Mouse (Mus musculus) midbrain, embryonic 12.5 days (tissue): ENCODE results near the gene Ttc19. TPM values are rescaled to one million over a fixed set of nuclear protein-coding genes. Genes with fewer than 3 reads are reported as not detected.

Source experiments
- ATAC-seq: fragments of 200-750 bp; cut with Nextera tagmentation; 2 replicates; pipeline ENCODE4 v1.8.0; 2017; ENCODE audit warnings: low read depth, moderate TSS enrichment, moderate library complexity; ENCODE audit not compliant: low FRiP score
- H3K27ac ChIP-seq: fragments of 300-500 bp; sonication (generic); replicated peaks from 2 replicates; pipeline ENCODE4 v1.5.1; 2016; ENCODE audit warnings: mild to moderate bottlenecking
- H3K27me3 ChIP-seq: fragments of 300-500 bp; sonication (generic); 2 replicates; pipeline ENCODE4 v1.6.1; 2016; ENCODE audit warnings: mild to moderate bottlenecking
- H3K36me3 ChIP-seq: fragments of 300-500 bp; sonication (generic); 2 replicates; pipeline ENCODE4 v1.6.1; 2016
- H3K4me1 ChIP-seq: fragments of 300-500 bp; sonication (generic); 2 replicates; pipeline ENCODE4 v1.6.1; 2016
- H3K4me2 ChIP-seq: fragments of 300-500 bp; sonication (generic); replicated peaks from 2 replicates; pipeline ENCODE4 v1.6.1; 2016; ENCODE audit warnings: mild to moderate bottlenecking, moderate library complexity
- H3K4me3 ChIP-seq: fragments of 300-500 bp; sonication (generic); 2 replicates; pipeline ENCODE4 v1.5.1; 2016; ENCODE audit warnings: mild to moderate bottlenecking
- H3K9ac ChIP-seq: fragments of 300-500 bp; sonication (generic); replicated peaks from 2 replicates; pipeline ENCODE4 v1.6.1; 2016; ENCODE audit warnings: mild to moderate bottlenecking, moderate library complexity
- H3K9me3 ChIP-seq: fragments of 300-500 bp; sonication (generic); 2 replicates; pipeline ENCODE4 v1.6.1; 2016; ENCODE audit warnings: mild to moderate bottlenecking
- WGBS: fragments of 180-500 bp; shearing (Covaris S2); methylation state at CpG from one replicate; pipeline ENCODE4 v1.1.7; 2016; 5-methylcytosine and 5-hydroxymethylcytosine counted together
- polyA plus RNA-seq: library from polyadenylated mRNA; unstranded; fragments of >200 nt; fragmentation: Nextera tagmentation; extraction: Ambion mirVana; gene quantifications from 2 replicates; pipeline ENCODE4 v1.2.1, GENCODE M21; 2016

The Ttc19 gene
- polyA plus RNA-seq, 1 experiment from 2014 or later: 31.3 TPM

- no peaks in the 10 kb centered on the region for H3K27me3 ChIP-seq
- no peaks in the 10 kb centered on the region for H3K4me1 ChIP-seq
- no peak overlapping the region for H3K27ac ChIP-seq
- H3K4me2 ChIP-seq: no peak overlapping the region
- 100% methylated on average over 1 of the region's 1 CpGs for WGBS
- no peak overlapping the region for H3K9ac ChIP-seq
- no peaks in the 10 kb centered on the region for H3K9me3 ChIP-seq
- ATAC-seq: no peak
- H3K36me3 ChIP-seq: peaks cover 53% of the 10 kb centered on the region
- no peak overlapping the region for H3K4me3 ChIP-seq
Measured at GRCm38 (mm10) chr11:62287700-62288099, 6.4 kb downstream of the Ttc19 start.

DNA sequence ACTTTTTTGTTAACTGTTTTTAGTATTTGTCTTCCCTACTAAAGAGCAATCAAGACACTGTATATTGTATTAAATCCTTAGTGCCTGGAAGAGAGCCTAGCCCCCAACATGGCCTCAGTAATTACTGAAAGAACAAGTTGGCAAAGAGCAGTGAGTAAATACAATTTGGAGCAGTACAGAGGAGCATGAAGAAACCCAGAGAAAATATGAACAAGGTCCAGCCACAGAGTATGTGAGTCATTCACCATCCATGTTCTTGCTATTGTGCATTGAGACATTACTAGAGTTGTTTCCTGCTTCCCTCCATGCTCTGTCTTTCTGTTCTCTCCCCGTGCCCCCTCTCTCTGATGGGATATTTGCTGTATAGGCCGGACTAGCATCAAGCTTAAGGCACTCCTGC is 12.8 kb downstream of the Ttc19 start:
- no peaks in the 10 kb centered on the region for H3K27me3 ChIP-seq
- peaks cover 24% of the 10 kb centered on the region for H3K36me3 ChIP-seq
- no peak for ATAC-seq
- 80% methylated on average over 2 of the region's 2 CpGs for WGBS
- H3K4me3 ChIP-seq: no peak overlapping the region
- H3K27ac ChIP-seq: no peak overlapping the region
- H3K4me2 ChIP-seq: no peak overlapping the region
- no peaks in the 10 kb centered on the region for H3K9me3 ChIP-seq
- H3K4me1 ChIP-seq: no peaks in the 10 kb centered on the region; the same call in 1 of the 2 replicates
- no peak overlapping the region for H3K9ac ChIP-seq

- Histone ChIP-seq H3K4me2 (no peak overlapping the region), H3K9me3 (no peaks in the 10 kb centered on the region), H3K36me3 (peaks cover 6% of the 10 kb centered on the region; the same call in 1 of the 2 replicates), H3K4me3 (no peak overlapping the region), H3K4me1 (no peaks in the 10 kb centered on the region; the same call in 1 of the 2 replicates), H3K27ac (no peak overlapping the region), H3K9ac (no peak overlapping the region), H3K27me3 (no peaks in the 10 kb centered on the region)
- WGBS: 91% methylated on average over 6 of the region's 6 CpGs
- ATAC-seq: no peak
Measured at GRCm38 (mm10) chr11:62298883-62299282, 17.6 kb downstream of the Ttc19 start.

DNA sequence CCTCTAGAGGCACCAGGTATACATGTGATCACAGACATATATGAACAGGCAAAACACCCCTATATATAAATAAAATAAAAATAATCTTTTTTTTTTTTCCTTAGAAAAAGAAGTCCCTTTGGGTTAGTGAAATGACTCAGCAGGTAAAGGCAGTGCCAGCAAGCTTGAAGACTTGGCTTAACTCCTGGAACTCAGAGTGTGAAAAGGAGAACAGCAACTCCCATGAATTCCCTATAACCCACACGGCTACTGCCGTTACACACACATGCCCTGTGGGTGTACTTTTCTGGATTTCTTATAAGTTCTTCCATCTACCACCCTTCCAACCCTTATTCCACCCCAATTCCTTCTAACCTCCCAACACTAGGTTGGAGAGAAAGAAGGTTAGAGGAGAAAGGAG is 24.6 kb downstream of the Ttc19 start:
- WGBS: 96% methylated on average over 2 of the region's 2 CpGs
- Histone ChIP-seq H3K4me3 (no peak overlapping the region), H3K9me3 (no peaks in the 10 kb centered on the region), H3K4me1 (no peaks in the 10 kb centered on the region), H3K9ac (no peak overlapping the region), H3K27me3 (no peaks in the 10 kb centered on the region), H3K36me3 (peaks cover 26% of the 10 kb centered on the region), H3K4me2 (no peak overlapping the region), H3K27ac (no peak overlapping the region)
- no peak for ATAC-seq

GRCm38 (mm10) chr11:62309296-62309695 is 28.0 kb downstream of the Ttc19 start:
- ATAC-seq: no peak
- Histone ChIP-seq H3K36me3 (peaks cover 50% of the 10 kb centered on the region), H3K4me2 (no peak overlapping the region), H3K4me3 (no peak overlapping the region), H3K9ac (no peak overlapping the region), H3K4me1 (no peaks in the 10 kb centered on the region), H3K27me3 (no peaks in the 10 kb centered on the region), H3K27ac (no peak overlapping the region), H3K9me3 (no peaks in the 10 kb centered on the region)
- 98% methylated on average over 2 of the region's 2 CpGs for WGBS

DNA sequence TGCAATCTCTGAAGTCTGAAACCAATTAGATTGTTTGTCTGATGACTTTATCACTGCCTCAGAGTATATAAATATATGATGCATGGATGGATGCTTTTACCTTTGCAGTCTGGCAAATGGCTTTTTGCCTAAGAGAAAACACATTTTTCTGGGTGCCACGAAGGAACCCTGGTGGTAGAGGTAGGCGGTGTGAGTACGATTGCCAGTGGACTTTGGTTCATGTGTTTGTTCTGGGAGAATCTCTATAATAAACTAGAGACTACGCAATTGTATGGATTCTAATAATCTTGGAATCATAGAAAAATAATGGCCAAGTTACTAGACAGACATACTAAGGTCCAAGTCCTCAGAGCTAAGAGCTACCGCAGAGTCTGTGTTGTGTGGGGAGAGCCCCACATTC is 33.7 kb downstream of the Ttc19 start:
- 97% methylated on average over 5 of the region's 5 CpGs for WGBS

DNA sequence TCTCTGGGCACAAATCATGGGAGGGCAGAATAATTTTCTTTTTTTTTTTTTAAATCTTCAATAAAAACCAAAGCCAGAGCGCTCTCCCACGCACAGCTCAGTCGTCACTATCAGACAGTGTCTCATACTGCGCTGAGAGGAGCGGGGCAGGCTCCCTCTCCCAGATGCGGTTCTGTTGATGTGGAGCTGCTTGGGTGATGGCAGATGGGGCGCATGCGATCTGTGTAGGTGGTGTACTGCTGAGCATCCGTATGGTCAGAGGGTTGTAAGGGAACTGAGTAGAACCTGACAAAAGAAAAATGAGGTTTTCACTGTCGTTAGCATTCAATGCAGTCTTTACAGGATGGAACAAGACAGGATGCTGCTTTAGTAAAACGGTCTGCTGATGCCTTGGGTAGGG is 36.5 kb downstream of the Ttc19 start:
- ATAC-seq: no peak
- Histone ChIP-seq H3K9me3 (no peaks in the 10 kb centered on the region), H3K27ac (no peak overlapping the region), H3K27me3 (no peaks in the 10 kb centered on the region), H3K4me2 (no peak overlapping the region), H3K9ac (no peak overlapping the region), H3K4me3 (no peak overlapping the region), H3K4me1 (no peaks in the 10 kb centered on the region), H3K36me3 (peaks cover 96% of the 10 kb centered on the region)
- 92% methylated on average over 11 of the region's 11 CpGs for WGBS

More for the DNA sequence above, 33.7 kb downstream of the Ttc19 start:
- no peak for ATAC-seq
- Histone ChIP-seq H3K4me3 (no peak overlapping the region), H3K4me2 (no peak overlapping the region), H3K9me3 (no peaks in the 10 kb centered on the region), H3K9ac (no peak overlapping the region), H3K27me3 (no peaks in the 10 kb centered on the region), H3K36me3 (peaks cover 82% of the 10 kb centered on the region), H3K27ac (no peak overlapping the region), H3K4me1 (no peaks in the 10 kb centered on the region)

DNA sequence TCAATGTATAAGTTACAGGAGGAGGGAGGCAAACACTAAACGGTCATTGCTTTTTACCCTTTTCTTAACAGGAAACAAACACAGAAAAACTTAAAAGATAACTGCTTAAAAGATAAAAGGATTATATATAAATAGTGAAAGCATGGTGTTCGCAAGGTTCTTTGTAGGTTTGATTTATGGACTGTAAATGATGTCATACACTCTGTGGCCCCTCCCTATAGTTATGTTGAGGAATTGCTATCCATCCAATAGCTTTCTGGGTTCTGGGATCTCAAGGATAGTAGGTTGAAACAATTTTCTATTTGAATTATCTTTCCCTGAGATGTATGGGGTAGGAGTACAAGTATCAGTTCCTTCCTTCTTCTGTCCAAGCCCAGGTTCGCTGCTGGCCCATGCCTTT is 38.8 kb downstream of the Ttc19 start:
- no peaks in the 10 kb centered on the region for H3K4me1 ChIP-seq
- H3K27ac ChIP-seq: no peak overlapping the region
- no peaks in the 10 kb centered on the region for H3K9me3 ChIP-seq
- H3K4me2 ChIP-seq: no peak overlapping the region
- WGBS: 94% methylated on average over 3 of the region's 3 CpGs
- H3K27me3 ChIP-seq: no peaks in the 10 kb centered on the region
- no peak for ATAC-seq
- H3K4me3 ChIP-seq: no peak overlapping the region
- peaks cover 93% of the 10 kb centered on the region for H3K36me3 ChIP-seq
- no peak overlapping the region for H3K9ac ChIP-seq

GRCm38 (mm10) chr11:62323659-62324058 is 42.4 kb downstream of the Ttc19 start:
- H3K27me3 ChIP-seq: no peaks in the 10 kb centered on the region
- no peak for ATAC-seq
- H3K9ac ChIP-seq: no peak overlapping the region
- 96% methylated on average over 3 of the region's 3 CpGs for WGBS
- H3K9me3 ChIP-seq: no peaks in the 10 kb centered on the region
- H3K27ac ChIP-seq: no peak overlapping the region
- H3K36me3 ChIP-seq: peaks cover 90% of the 10 kb centered on the region
- no peaks in the 10 kb centered on the region for H3K4me1 ChIP-seq
- no peak overlapping the region for H3K4me3 ChIP-seq
- H3K4me2 ChIP-seq: no peak overlapping the region

- no peak overlapping the region for H3K9ac ChIP-seq
- H3K36me3 ChIP-seq: peaks cover 90% of the 10 kb centered on the region
- no peak overlapping the region for H3K4me2 ChIP-seq
- H3K27ac ChIP-seq: no peak overlapping the region
- WGBS: 96% methylated on average over 5 of the region's 5 CpGs
- H3K4me3 ChIP-seq: no peak overlapping the region
- H3K27me3 ChIP-seq: no peaks in the 10 kb centered on the region
- H3K4me1 ChIP-seq: no peaks in the 10 kb centered on the region
- ATAC-seq: no peak
- no peaks in the 10 kb centered on the region for H3K9me3 ChIP-seq
Measured at GRCm38 (mm10) chr11:62331141-62331540, 49.9 kb downstream of the Ttc19 start.

DNA sequence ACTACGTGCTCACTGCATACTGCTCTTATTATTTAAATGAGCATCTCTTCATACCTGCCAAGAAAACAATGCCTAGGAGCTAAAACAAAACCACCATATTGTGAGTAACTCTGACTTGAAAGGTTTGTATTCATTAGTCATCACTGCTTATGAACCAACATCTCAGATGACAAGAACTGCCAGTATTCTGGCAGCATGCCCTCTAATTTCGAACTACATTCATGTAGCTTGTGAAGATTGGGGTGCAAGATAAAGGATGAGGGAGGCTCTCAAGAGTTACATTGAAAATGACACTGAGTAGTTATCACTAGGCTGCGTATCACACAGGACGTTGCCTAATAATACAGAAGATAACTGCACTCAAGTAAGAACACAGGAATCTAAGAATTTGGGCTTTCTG is 51.0 kb downstream of the Ttc19 start:
- H3K4me3 ChIP-seq: no peak overlapping the region
- no peak overlapping the region for H3K4me2 ChIP-seq
- H3K9me3 ChIP-seq: no peaks in the 10 kb centered on the region
- H3K9ac ChIP-seq: no peak overlapping the region
- WGBS: 94% methylated on average over 4 of the region's 4 CpGs
- peaks cover 88% of the 10 kb centered on the region for H3K36me3 ChIP-seq
- no peak for ATAC-seq
- H3K27me3 ChIP-seq: no peaks in the 10 kb centered on the region
- H3K27ac ChIP-seq: no peak overlapping the region
- H3K4me1 ChIP-seq: no peaks in the 10 kb centered on the region

GRCm38 (mm10) chr11:62343002-62343401 is 61.7 kb downstream of the Ttc19 start:
- Histone ChIP-seq H3K27ac (no peak overlapping the region), H3K4me3 (no peak overlapping the region), H3K9me3 (no peaks in the 10 kb centered on the region), H3K9ac (no peak overlapping the region), H3K4me2 (no peak overlapping the region), H3K4me1 (no peaks in the 10 kb centered on the region), H3K27me3 (no peaks in the 10 kb centered on the region), H3K36me3 (peaks cover 66% of the 10 kb centered on the region)
- WGBS: 93% methylated on average over 13 of the region's 13 CpGs
- no peak for ATAC-seq

DNA sequence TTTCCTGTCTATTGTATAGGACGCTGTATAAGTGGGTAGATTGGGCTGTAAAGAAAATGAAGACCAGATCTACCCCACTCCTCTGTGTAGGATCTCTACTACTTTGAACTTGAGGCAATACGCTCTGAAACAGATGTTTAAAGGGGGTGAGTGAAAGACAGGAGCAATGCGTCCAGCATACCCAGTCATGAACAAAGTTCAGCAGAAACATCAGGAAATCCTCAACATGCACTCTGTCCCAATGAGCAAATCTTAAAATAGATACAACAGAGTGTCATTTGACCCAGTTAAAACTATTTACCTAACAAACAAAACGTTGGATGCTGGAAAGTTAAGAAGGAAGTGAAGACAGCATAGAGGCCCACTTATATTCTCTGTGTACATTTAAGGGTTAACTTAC is 70.7 kb downstream of the Ttc19 start:
- Histone ChIP-seq H3K9ac (no peak overlapping the region), H3K4me3 (no peak overlapping the region), H3K4me2 (no peak overlapping the region), H3K36me3 (peaks cover 68% of the 10 kb centered on the region), H3K4me1 (no peaks in the 10 kb centered on the region), H3K9me3 (no peaks in the 10 kb centered on the region), H3K27me3 (no peaks in the 10 kb centered on the region), H3K27ac (no peak overlapping the region)
- WGBS: 93% methylated on average over 4 of the region's 4 CpGs
- ATAC-seq: no peak
